Comparison of ENCODE assay signal across 8 mouse cellular contexts in the genomic region with DNA sequence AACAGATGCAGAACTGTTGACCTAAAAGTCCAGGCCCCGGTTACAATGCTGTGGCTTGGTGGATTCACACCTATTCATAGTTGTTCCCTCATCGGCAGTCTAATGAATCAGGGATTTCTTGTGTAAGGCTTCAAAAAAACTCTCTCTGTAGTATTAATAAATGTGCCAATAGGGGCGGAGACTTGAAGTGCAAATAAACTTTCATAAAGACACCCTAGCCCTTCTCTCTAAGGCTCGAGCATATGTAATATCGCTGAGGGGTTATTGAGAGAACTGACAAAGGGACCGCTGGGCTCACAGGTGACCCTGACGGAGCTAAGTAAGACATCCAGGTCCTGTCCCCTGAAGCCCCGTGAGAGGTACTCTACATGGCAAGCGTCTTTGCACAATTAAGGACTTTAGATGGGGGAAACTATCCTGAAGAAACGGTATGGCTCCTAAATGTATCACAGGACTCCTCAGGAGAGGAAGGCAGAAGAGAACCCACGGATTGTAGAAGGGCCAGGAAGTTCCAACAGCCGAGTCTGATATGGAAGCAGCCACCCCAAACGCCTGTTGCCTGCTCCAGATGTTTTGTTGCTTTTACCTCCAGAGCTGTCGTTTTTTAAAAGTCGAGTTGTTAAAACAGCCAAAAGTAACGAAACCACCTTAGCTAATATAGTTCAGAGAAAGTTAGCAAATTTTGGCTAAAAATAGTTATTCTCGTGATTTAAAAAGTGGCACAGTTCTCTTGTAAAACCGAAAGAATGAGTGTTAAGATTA. TPM values are rescaled to one million over a fixed set of nuclear protein-coding genes. Genes with fewer than 3 reads are reported as not detected.
A peak's percentile ranks its signal among the peaks of the same experiment; 100 is the strongest.
DNase-seq lines count a peak whose midpoint lies in the region; ATAC-seq lines count a peak whose summit lies in the region.

No protein-coding gene starts in this region.

- H3K4me3 ChIP-seq in lung, embryonic 15.5 days: peak overlapping the region; percentile 65
- peak overlapping the region; percentile 60 for H3K4me3 ChIP-seq in forebrain, embryonic 12.5 days (replicated peaks)
- H3K4me3 ChIP-seq in limb, embryonic 15.5 days: peak overlapping the region; percentile 66

- 37% methylated on average over 18 of the region's 18 CpGs for WGBS in lung, embryonic 15.5 days
- WGBS in forebrain, embryonic 12.5 days: 58% methylated on average over 18 of the region's 18 CpGs
- WGBS in limb, embryonic 15.5 days: 38% methylated on average over 18 of the region's 18 CpGs

- DNase-seq in lung, postnatal 14 days: no peak
- peak; percentile 34 for DNase-seq in splenic B cell, adult 2 months (ENCODE audit: low read depth, low spot score)
- DNase-seq in retina, embryonic 14.5 days (ENCODE audit: low spot score): no peak
- no peak for DNase-seq in layer of hippocampus, adult 8-10 months (ENCODE audit: low spot score in 2 of 2)
- no peak for DNase-seq in frontal cortex, postnatal 25 days (ENCODE audit: low spot score in 2 of 2)

- peaks cover 10% of the 10 kb centered on the region; the same call in 1 of the 2 replicates for H3K4me1 ChIP-seq in lung, embryonic 15.5 days
- peaks cover 10% of the 10 kb centered on the region for H3K4me1 ChIP-seq in forebrain, embryonic 12.5 days
- H3K4me1 ChIP-seq in limb, embryonic 15.5 days: peaks cover 8% of the 10 kb centered on the region; the same call in 1 of the 2 replicates

- peak overlapping the region; percentile 81; the same call in 1 of the 2 replicates for H3K27ac ChIP-seq in lung, embryonic 15.5 days
- no peak overlapping the region for H3K27ac ChIP-seq in forebrain, embryonic 12.5 days
- peak overlapping the region; percentile 79 for H3K27ac ChIP-seq in limb, embryonic 15.5 days

- 0 out of 2 replicates have a peak, but pooled peaks cover 8% of the 10 kb centered on the region for H3K36me3 ChIP-seq in lung, embryonic 15.5 days
- H3K36me3 ChIP-seq in forebrain, embryonic 12.5 days (replicated peaks): peaks cover 5% of the 10 kb centered on the region
- H3K36me3 ChIP-seq in limb, embryonic 15.5 days: no peaks in the 10 kb centered on the region
- no peaks in the 10 kb centered on the region for H3K36me3 ChIP-seq in splenic B cell, adult 2 months (ENCODE audit: control insufficient read depth, insufficient read depth, low read length, poor library complexity, severe bottlenecking)

- no peaks in the 10 kb centered on the region for H3K9me3 ChIP-seq in lung, embryonic 15.5 days
- no peaks in the 10 kb centered on the region for H3K9me3 ChIP-seq in forebrain, embryonic 12.5 days
- no peaks in the 10 kb centered on the region for H3K9me3 ChIP-seq in limb, embryonic 15.5 days

- ATAC-seq in lung, embryonic 15.5 days (ENCODE audit: borderline replicate concordance, extremely low read depth, low FRiP score, low TSS enrichment): no peak
- no peak for ATAC-seq in forebrain, embryonic 12.5 days (ENCODE audit: low FRiP score)
- no peak for ATAC-seq in limb, embryonic 15.5 days (ENCODE audit: insufficient number of reproducible peaks, low FRiP score, low TSS enrichment, low read depth)

- peak overlapping the region; percentile 84 for H3K4me2 ChIP-seq in lung, embryonic 15.5 days
- H3K4me2 ChIP-seq in forebrain, embryonic 12.5 days: peak overlapping the region; percentile 79
- peak overlapping the region; percentile 84 for H3K4me2 ChIP-seq in limb, embryonic 15.5 days

- H3K27me3 ChIP-seq in lung, embryonic 15.5 days: no peaks in the 10 kb centered on the region
- H3K27me3 ChIP-seq in forebrain, embryonic 12.5 days: no peaks in the 10 kb centered on the region
- H3K27me3 ChIP-seq in limb, embryonic 15.5 days: no peaks in the 10 kb centered on the region
- H3K27me3 ChIP-seq in splenic B cell, adult 2 months (ENCODE audit: control insufficient read depth, insufficient read depth, low read length, poor library complexity, severe bottlenecking): no peaks in the 10 kb centered on the region

- peak overlapping the region; percentile 70 for H3K9ac ChIP-seq in lung, embryonic 15.5 days
- H3K9ac ChIP-seq in forebrain, embryonic 12.5 days: peak overlapping the region; percentile 69; the same call in 1 of the 2 replicates
- H3K9ac ChIP-seq in limb, embryonic 15.5 days: no peak overlapping the region

RNA-seq across cellular contexts. Expression of a gene that starts 1.0 kb away (rescaled TPM):
- 2.9 and 3.5 TPM in 2 replicates for polyA plus RNA-seq in lung, embryonic 15.5 days (2015; fragmentation: Nextera tagmentation; extraction: Ambion mirVana)
- polyA plus RNA-seq in forebrain, embryonic 12.5 days (2016; fragmentation: Nextera tagmentation; extraction: Ambion mirVana): 2.1 and 2.3 TPM in 2 replicates
- polyA plus RNA-seq in limb, embryonic 15.5 days (2015; fragmentation: Nextera tagmentation; extraction: Ambion mirVana): 1.2 TPM in 2 replicates
- total RNA-seq in layer of hippocampus, adult 8-10 months (2022): 1 to 10 TPM in 2 of 4 experiments, under 1 TPM in 1, not detected in 1; 0.45 to 1.2 (median 1.2) TPM
